In genomic region chr13:86336471-86336870, GRCm38 (mm10) we compare ENCODE assay signal across 25 mouse cellular contexts.
DNase-seq lines count a peak whose midpoint lies in the region; ATAC-seq and TF ChIP-seq lines count a peak whose summit lies in the region.
"Had no signal": no experiment of that assay in that cellular context is flagged by ENCODE, and none has a peak within 500 bp of the region (broad histone marks: within the 10 kb centered on the region; RNA-seq: fewer than 3 reads in every experiment).

No protein-coding gene starts in this region.

- no peak for TF ChIP-seq CTCF in lung, postnatal 0 days (IDR thresholded peaks at IDR 0.05)

- no peak overlapping the region for H3K27ac ChIP-seq in lung, postnatal 0 days (ENCODE audit: low read length)

- H3K4me2 ChIP-seq in lung, postnatal 0 days (replicated peaks; ENCODE audit: low read depth, low read length) = no peak overlapping the region

- no peaks in the 10 kb centered on the region for H3K4me1 ChIP-seq in lung, postnatal 0 days (ENCODE audit: insufficient read depth, low read depth, low read length)

- H3K4me3 ChIP-seq in lung, postnatal 0 days (ENCODE audit: low read depth, low read length) = no peak overlapping the region

- no peak for TF ChIP-seq EP300 in lung, postnatal 0 days (IDR thresholded peaks at IDR 0.05)

- peak; percentile 78 for DNase-seq in heart, adult 11 months
- no peak for DNase-seq in heart, adult 9 months (ENCODE audit: low spot score in 2 of 2)
- DNase-seq in ES-CJ7 (ENCODE audit: low read depth, low spot score) (peak; percentile 17), R1 (ENCODE audit: low read depth, low spot score) (peak; percentile 60), ZHBTc4 (ENCODE audit: low read depth, low spot score) (peak; percentile 12)
- DNase-seq in left cerebral cortex, postnatal 10 days (ENCODE audit: extremely low spot score in 1 of 2, low spot score in 2 of 2) = no peak
- DNase-seq in lung, postnatal 0 days (ENCODE audit: low spot score) = no peak
- DNase-seq in layer of hippocampus, adult 9-10 months (ENCODE audit: low spot score) = no peak
- DNase-seq: adrenal gland, adult 2 months; adrenal gland, adult 8-10 months; adrenal gland, postnatal 10 days; adrenal gland, postnatal 14 days; adrenal gland, postnatal 25 days; adrenal gland, postnatal 36 days; B cell, adult 2 months; cerebellum, adult 11 months; cerebellum, adult 11-12 months; cerebellum, adult 18-20 months; cerebellum, adult 2 months; cerebellum, adult 8-10 months had no signal

- no peak overlapping the region for H3K9ac ChIP-seq in lung, postnatal 0 days (replicated peaks; ENCODE audit: low read depth)

- no peak for ATAC-seq in lung, postnatal 0 days
- ATAC-seq: activated CD4-positive, CD25-positive, alpha-beta regulatory T cell, adult 4 months; CD4-positive, CD25-positive, alpha-beta regulatory T cell, adult 4 months; Patski had no signal

- 80% methylated on average over 3 of the region's 3 CpGs for WGBS in lung, postnatal 0 days

- intact Hi-C loops in left cerebral cortex, postnatal 10 days (cut with DNase I) = no loop called here

- H3K36me3 ChIP-seq in lung, postnatal 0 days (ENCODE audit: insufficient read depth, low read length) = no peaks in the 10 kb centered on the region
- H3K36me3 ChIP-seq: G1E had no signal

- no peaks in the 10 kb centered on the region for H3K9me3 ChIP-seq in lung, postnatal 0 days (ENCODE audit: low read length)

- H3K27me3 ChIP-seq in lung, postnatal 0 days (replicated peaks; ENCODE audit: insufficient read depth, low read length) = no peaks in the 10 kb centered on the region
- H3K27me3 ChIP-seq: CH12.LX, Patski had no signal

Comparison
In these comparisons a context has a peak if more than half of its experiments do, and no peak if none do; other contexts are left out.
1. DNase-seq: peak in heart, adult 11 months (single experiment), ES-CJ7 (single experiment), R1 (single experiment) and ZHBTc4 (single experiment); none in heart, adult 9 months (0 of 2), left cerebral cortex, postnatal 10 days (0 of 2), lung, postnatal 0 days (single experiment) and layer of hippocampus, adult 9-10 months (single experiment).